Mouse (Mus musculus) liver, embryonic 18 days (tissue): ENCODE results near the gene Hhatl. TPM values are rescaled to one million over a fixed set of nuclear protein-coding genes. Genes with fewer than 3 reads are reported as not detected.

Experiments used
- polyA plus RNA-seq: library from polyadenylated mRNA; depleted of rRNA; stranded (reverse); fragments of >200 nt; gene quantifications from 2 replicates; pipeline ENCODE4 v1.2.3, GENCODE M21; 2012; rRNA removed

Gene Hhatl
- polyA plus RNA-seq, result 0.03 and 0.06 TPM in 2 replicates

DNA sequence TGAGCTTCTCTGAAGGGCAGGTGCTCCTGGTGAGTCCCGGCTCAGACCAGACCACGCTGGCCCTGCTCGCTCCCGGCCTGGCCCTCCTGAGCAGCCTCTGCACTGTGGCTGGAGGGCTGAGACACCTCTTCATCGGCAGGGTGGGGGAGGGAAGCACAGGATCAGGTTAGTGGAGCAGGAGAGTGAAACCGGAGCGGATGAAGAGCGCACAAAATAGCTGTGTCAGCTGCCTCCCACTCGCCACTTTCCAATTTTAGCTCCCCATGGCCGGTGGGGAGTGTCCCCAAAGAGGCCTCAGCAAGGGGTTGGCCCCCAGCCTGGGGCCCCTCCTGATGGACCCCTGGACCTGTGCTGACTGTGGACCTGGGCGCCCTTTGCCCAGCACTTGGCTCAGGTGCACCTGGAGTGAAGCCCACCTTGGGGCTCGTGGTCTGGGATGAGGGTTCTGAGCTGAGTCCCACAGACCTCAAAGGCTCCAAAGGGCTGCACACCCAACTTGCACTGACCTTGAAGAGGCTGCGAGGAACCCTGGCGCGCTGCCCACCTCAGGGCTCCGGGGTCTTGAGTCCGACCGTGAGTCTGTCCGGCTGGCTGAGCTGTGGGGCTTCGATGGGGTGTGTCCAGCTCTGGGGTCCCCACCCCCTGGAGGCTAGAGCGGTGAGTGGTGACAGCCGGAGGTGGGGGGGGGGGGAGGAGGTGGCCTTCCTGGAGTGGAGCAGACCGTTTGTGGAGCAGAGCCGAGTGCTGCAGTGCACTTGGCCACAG lies at the start of gene Hhatl:
Gene Hhatl (minus strand): TSS at position 751 of the 765 bp plus-strand sequence.

DNA sequence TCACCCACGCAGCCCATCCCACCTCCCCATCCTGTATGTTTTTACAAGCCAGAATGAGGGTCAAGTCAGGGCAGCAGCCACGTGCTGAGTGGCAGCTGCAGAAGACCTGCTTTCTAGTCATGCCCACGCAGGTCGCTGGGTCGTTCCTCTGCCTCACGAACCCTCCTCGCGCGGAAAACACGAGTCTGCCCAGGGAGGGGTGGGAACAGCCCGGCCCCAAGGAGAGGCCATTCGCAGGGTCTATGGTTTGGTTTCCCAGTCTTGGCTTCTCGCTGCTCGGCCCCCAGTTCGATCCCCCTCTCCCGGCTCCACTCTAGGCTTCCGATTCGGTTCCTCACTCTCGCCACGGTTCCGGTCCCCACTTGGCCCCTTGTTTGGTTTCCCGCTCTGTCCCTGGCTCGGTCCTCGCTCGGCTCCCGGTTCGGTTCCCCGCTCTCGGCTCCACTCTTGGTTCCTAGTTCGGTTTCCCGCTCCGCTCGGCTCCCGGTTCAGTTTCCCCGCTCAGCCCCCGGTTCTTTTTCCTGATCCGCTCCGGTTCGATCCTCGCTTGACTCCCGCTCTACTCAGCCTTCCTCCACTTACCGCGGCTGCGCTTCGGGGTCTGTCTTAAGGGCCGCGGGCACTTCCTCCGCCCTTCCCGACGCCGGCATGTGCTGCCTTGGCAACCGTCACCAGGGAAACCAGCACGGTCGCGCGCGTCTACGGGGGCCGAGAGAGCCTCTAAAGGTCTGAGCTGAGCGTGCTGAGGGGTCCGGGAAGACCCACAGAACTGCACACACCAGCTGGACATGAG lies 46.7 kb upstream of the Hhatl start, which contains the start of gene Ccdc13:
Gene Ccdc13 (minus strand): TSS at position 633 of the 793 bp plus-strand sequence.

DNA sequence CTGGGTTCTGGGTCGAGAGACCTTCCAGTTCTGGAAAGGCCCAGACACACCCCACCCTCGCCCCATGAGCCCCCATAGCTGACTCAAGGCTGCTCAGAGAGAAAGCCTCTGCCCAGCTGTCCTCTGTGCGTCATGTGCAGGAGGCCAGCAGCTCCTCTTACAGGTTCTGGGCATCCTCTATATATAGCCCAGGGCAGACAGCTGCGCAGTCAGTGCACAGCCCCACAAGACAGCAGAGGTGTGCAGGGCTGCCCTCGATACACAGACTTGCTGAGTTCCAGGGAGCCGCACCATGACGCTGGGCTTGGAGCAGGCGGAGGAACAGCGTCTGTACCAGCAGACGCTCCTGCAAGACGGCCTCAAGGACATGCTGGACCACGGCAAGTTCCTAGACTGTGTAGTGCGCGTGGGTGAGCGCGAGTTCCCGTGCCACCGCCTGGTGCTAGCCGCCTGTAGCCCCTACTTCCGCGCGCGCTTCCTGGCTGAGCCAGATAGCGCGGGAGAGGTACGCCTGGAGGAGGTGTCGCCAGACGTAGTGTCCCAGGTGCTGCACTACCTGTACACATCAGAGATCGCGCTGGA lies 14.7 kb downstream of the Hhatl start, which contains the start of gene Klhl40:
Gene Klhl40 (plus strand): TSS at position 124 of the 582 bp plus-strand sequence.

DNA sequence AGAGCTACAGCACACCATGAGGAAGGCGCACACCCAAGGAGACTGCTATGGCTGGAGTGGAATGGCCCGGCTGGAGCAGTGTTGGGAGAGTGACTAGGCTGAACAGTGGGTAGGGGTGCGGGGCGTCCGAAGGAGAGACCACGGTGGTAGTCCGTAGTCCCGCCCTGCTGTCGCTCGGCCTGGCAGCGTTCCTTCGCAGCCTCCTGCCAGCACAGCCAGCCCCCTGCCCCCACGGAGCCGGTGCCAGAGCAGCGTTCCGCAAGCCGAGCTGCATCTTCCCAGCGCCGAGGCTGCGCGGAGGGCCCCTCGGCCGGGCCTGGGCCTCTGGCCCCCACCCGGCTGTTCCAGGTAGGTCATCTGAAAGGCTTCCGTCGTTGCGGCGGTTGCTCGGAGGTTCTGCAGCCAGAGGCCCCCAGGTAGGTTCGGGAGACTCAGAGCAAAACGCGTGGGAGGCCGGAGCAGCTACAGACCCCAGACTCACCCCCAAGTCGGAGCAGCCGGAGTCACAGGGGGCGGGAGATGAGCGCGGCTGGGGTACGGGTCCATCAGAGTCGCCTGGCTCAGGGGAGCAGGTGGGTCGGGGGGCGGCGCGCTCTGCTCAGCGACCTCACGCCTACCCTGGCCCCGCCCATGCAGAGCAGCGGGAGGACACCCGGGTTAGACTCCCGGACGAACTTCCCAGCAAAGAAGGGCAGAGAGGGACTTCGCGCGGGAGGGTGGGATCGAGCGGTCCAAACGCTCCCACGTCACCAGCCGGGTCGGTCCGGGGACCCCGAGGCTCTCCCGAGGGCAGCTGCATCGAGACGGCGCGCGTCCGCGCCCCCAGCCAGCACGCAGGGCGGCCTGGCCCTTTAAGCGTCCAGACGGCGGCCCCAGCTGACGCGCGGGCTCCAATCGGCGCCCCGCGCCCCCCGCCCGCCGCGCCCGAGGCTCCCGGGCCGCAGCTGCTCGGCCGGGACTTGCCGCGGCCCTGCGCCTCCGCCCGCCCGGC lies 32.9 kb downstream of the Hhatl start, which contains the start of gene Zfp651:
Gene Zfp651 (plus strand): TSS at position 240 of the 991 bp plus-strand sequence.

Other genes starting within 250 kb of the Hhatl start
- gene Lyzl4, start 150.4 kb downstream of the Hhatl start, polyA plus RNA-seq, result 0.05 and 0.08 TPM in 2 replicates
- 0.75 and 0.77 TPM in 2 replicates for gene Vipr1, start 149.8 kb downstream of the Hhatl start, polyA plus RNA-seq
- gene Sec22c, start 87.0 kb downstream of the Hhatl start, polyA plus RNA-seq, result 1.6 and 1.7 TPM in 2 replicates
- 34.9 TPM in 2 replicates for gene Ss18l2, start 82.2 kb downstream of the Hhatl start, polyA plus RNA-seq
- gene Nktr, start 73.3 kb downstream of the Hhatl start, polyA plus RNA-seq, result 31.3 and 37.7 TPM in 2 replicates
- gene Zfp651, start 33.2 kb downstream of the Hhatl start, polyA plus RNA-seq, result 2.5 and 2.9 TPM in 2 replicates
- 0.04 TPM in 1 of 2 replicates, not detected in the other for gene Klhl40, start 14.9 kb downstream of the Hhatl start, polyA plus RNA-seq
- gene Ccdc13, start 47.0 kb upstream of the Hhatl start, polyA plus RNA-seq, result 0.01 and 0.03 TPM in 2 replicates
- 30.3 and 36.7 TPM in 2 replicates for gene Higd1a, start 65.9 kb upstream of the Hhatl start, polyA plus RNA-seq
- 0.79 and 1.0 TPM in 2 replicates for gene Ackr2, start 105.8 kb upstream of the Hhatl start, polyA plus RNA-seq
- 32.3 and 59.7 TPM in 2 replicates for gene Cyp8b1, start 123.8 kb upstream of the Hhatl start, polyA plus RNA-seq
- gene Fam198a, start 158.5 kb upstream of the Hhatl start, polyA plus RNA-seq, result 0.77 and 0.89 TPM in 2 replicates
- 4.3 and 4.5 TPM in 2 replicates for gene Pomgnt2, start 204.6 kb upstream of the Hhatl start, polyA plus RNA-seq